Comparison of ENCODE assay signal across 10 mouse cellular contexts in genomic region chr16:37790008-37790780, GRCm38 (mm10). TPM values are rescaled to one million over a fixed set of nuclear protein-coding genes. Genes with fewer than 3 reads are reported as not detected.
A peak's percentile ranks its signal among the peaks of the same experiment; 100 is the strongest.
DNase-seq lines count a peak whose midpoint lies in the region; ATAC-seq and TF ChIP-seq lines count a peak whose summit lies in the region.
"Had no signal": no experiment of that assay in that cellular context is flagged by ENCODE, and none has a peak within 500 bp of the region (broad histone marks: within the 10 kb centered on the region; RNA-seq: fewer than 3 reads in every experiment).

No protein-coding gene starts in this region.

- peak overlapping the region; percentile 18; the same call in 1 of the 2 replicates for H3K4me2 ChIP-seq in lung, embryonic 14.5 days
- H3K4me2 ChIP-seq in embryonic facial prominence, embryonic 12.5 days (replicated peaks) = peak overlapping the region; percentile 9
- H3K4me2 ChIP-seq in limb, embryonic 11.5 days (ENCODE audit: low read depth, severe bottlenecking) = no peak overlapping the region
- H3K4me2 ChIP-seq: intestine, embryonic 15.5 days; liver, embryonic 13.5 days had no signal

- no peaks in the 10 kb centered on the region for H3K27me3 ChIP-seq in lung, embryonic 14.5 days (ENCODE audit: insufficient read depth, low read length)
- H3K27me3 ChIP-seq in embryonic facial prominence, embryonic 12.5 days = no peaks in the 10 kb centered on the region
- no peaks in the 10 kb centered on the region for H3K27me3 ChIP-seq in limb, embryonic 11.5 days (ENCODE audit: control insufficient read depth, insufficient read depth, low read length)
- H3K27me3 ChIP-seq: intestine, embryonic 15.5 days; liver, embryonic 13.5 days had no signal

- ATAC-seq in lung, embryonic 14.5 days (ENCODE audit: insufficient read depth) = no peak
- ATAC-seq in embryonic facial prominence, embryonic 12.5 days (ENCODE audit: insufficient number of reproducible peaks, insufficient read depth, low FRiP score, low TSS enrichment) = no peak
- no peak for ATAC-seq in limb, embryonic 11.5 days (ENCODE audit: insufficient number of reproducible peaks, low FRiP score, low TSS enrichment, low read depth)
- ATAC-seq: intestine, embryonic 15.5 days had no signal

- no peak overlapping the region for H3K4me3 ChIP-seq in lung, embryonic 14.5 days (ENCODE audit: low read depth, low read length)
- H3K4me3 ChIP-seq in embryonic facial prominence, embryonic 12.5 days = no peak overlapping the region
- no peak overlapping the region for H3K4me3 ChIP-seq in limb, embryonic 11.5 days (ENCODE audit: low read depth, low read length)
- no peak overlapping the region for H3K4me3 ChIP-seq in layer of hippocampus, adult 2 months
- H3K4me3 ChIP-seq: intestine, embryonic 15.5 days; liver, embryonic 13.5 days had no signal

- H3K36me3 ChIP-seq in lung, embryonic 14.5 days (ENCODE audit: insufficient read depth) = peaks cover 25% of the 10 kb centered on the region
- peaks cover 48% of the 10 kb centered on the region for H3K36me3 ChIP-seq in embryonic facial prominence, embryonic 12.5 days
- H3K36me3 ChIP-seq in limb, embryonic 11.5 days (ENCODE audit: control insufficient read depth, insufficient read depth, low read length) = 0 out of 2 replicates have a peak, but pooled peaks cover 2% of the 10 kb centered on the region
- H3K36me3 ChIP-seq: intestine, embryonic 15.5 days; liver, embryonic 13.5 days had no signal

- H3K4me1 ChIP-seq in lung, embryonic 14.5 days (ENCODE audit: insufficient read depth) = peaks cover 36% of the 10 kb centered on the region
- peaks cover 62% of the 10 kb centered on the region for H3K4me1 ChIP-seq in embryonic facial prominence, embryonic 12.5 days
- peaks cover 28% of the 10 kb centered on the region for H3K4me1 ChIP-seq in limb, embryonic 11.5 days (ENCODE audit: control insufficient read depth, insufficient read depth, low read length)

- H3K9me3 ChIP-seq in lung, embryonic 14.5 days (ENCODE audit: low read depth, low read length) = no peaks in the 10 kb centered on the region
- no peaks in the 10 kb centered on the region for H3K9me3 ChIP-seq in embryonic facial prominence, embryonic 12.5 days
- H3K9me3 ChIP-seq in limb, embryonic 11.5 days (ENCODE audit: control insufficient read depth, low read length) = no peaks in the 10 kb centered on the region
- H3K9me3 ChIP-seq: intestine, embryonic 15.5 days; liver, embryonic 13.5 days had no signal

- no peak for TF ChIP-seq CTCF in lung, embryonic 14.5 days (IDR thresholded peaks at IDR 0.05; ENCODE audit: low read depth)
- TF ChIP-seq CTCF in layer of hippocampus, adult 2 months (conservative IDR thresholded peaks at IDR 0.05) = no peak

- DNase-seq in lung, embryonic 14.5 days = peak; percentile 66
- no peak for DNase-seq in lung, adult 18-20 months
- peak; percentile 87 for DNase-seq in NIH3T3 (ENCODE audit: low read depth)
- peak; percentile 28 for DNase-seq in limb, embryonic 11.5 days (ENCODE audit: low spot score)
- DNase-seq in layer of hippocampus, adult 2 months (ENCODE audit: low spot score in 2 of 2) = no peak
- no peak for DNase-seq in adrenal gland, postnatal 10 days
- no peak for DNase-seq in thymus, postnatal 4 days
- DNase-seq: liver, embryonic 13.5 days had no signal

- H3K9ac ChIP-seq in lung, embryonic 14.5 days = no peak overlapping the region
- H3K9ac ChIP-seq in embryonic facial prominence, embryonic 12.5 days = no peak overlapping the region
- H3K9ac ChIP-seq in limb, embryonic 11.5 days (ENCODE audit: low read length) = no peak overlapping the region
- H3K9ac ChIP-seq: intestine, embryonic 15.5 days; liver, embryonic 13.5 days had no signal

- peak overlapping the region; percentile 98 for H3K27ac ChIP-seq in lung, embryonic 14.5 days (ENCODE audit: low read depth)
- peak overlapping the region; percentile 95 for H3K27ac ChIP-seq in embryonic facial prominence, embryonic 12.5 days
- peak overlapping the region; percentile 2; the same call in 1 of the 2 replicates for H3K27ac ChIP-seq in limb, embryonic 11.5 days (replicated peaks; ENCODE audit: low read depth, low read length)
- no peak overlapping the region for H3K27ac ChIP-seq in layer of hippocampus, adult 2 months
- H3K27ac ChIP-seq: liver, embryonic 13.5 days had no signal

- 45% methylated on average over 12 of the region's 12 CpGs for WGBS in lung, embryonic 14.5 days
- WGBS in embryonic facial prominence, embryonic 12.5 days = 40% methylated on average over 12 of the region's 12 CpGs
- WGBS in limb, embryonic 11.5 days = 54% methylated on average over 12 of the region's 12 CpGs

RNA-seq across cellular contexts. Expression of gene Fstl1, which starts 13.5 kb away (rescaled TPM):
- polyA plus RNA-seq in lung, embryonic 14.5 days (2014; fragmentation: Nextera tagmentation; extraction: Ambion mirVana) = 460 and 502 TPM in 2 replicates
- 512 and 537 TPM in 2 replicates for polyA plus RNA-seq in embryonic facial prominence, embryonic 12.5 days (2016; fragmentation: Nextera tagmentation; extraction: Ambion mirVana)
- 268 and 273 TPM in 2 replicates for polyA plus RNA-seq in limb, embryonic 11.5 days (2014; fragmentation: Nextera tagmentation; extraction: Ambion mirVana)
- 10 to 100 TPM; 34.5 to 41.8 TPM for total RNA-seq in layer of hippocampus, adult 2 months (2021)
- total RNA-seq in adrenal gland, postnatal 10 days (2021) = 100 to 1,000 TPM; 215 to 264 TPM

Comparison
In these comparisons a context has a peak if more than half of its experiments do, and no peak if none do; other contexts are left out.
1. DNase-seq: peak in lung, embryonic 14.5 days (single experiment), NIH3T3 (single experiment) and limb, embryonic 11.5 days (single experiment); none in lung, adult 18-20 months (0 of 2), layer of hippocampus, adult 2 months (0 of 2), adrenal gland, postnatal 10 days (single experiment) and thymus, postnatal 4 days (single experiment).